Mouse (Mus musculus) neural tube, embryonic 11.5 days (tissue): ENCODE measurements around the gene Ptprg. TPM values are rescaled to one million over a fixed set of nuclear protein-coding genes. Genes with fewer than 3 reads are reported as not detected.
"Not testable (repeated sequence)": the region's sequence is repeated elsewhere in the genome, so short reads cannot be mapped to it uniquely, and the experiment has no call there.

Source experiments
- ATAC-seq: fragments of 200-750 bp; cut with Nextera tagmentation; 2 replicates; pipeline ENCODE4 v1.8.0; 2017; ENCODE audit warnings: moderate number of reproducible peaks, mild to moderate bottlenecking, moderate TSS enrichment, moderate library complexity; ENCODE audit not compliant: insufficient read depth, low FRiP score, low TSS enrichment
- DNase-seq: peaks from one replicate; pipeline ENCODE4 v3.0.0-alpha.2; 2015; ENCODE audit warnings: low spot score
- H3K27ac ChIP-seq: fragments of 300-500 bp; sonication (generic); 2 replicates; pipeline ENCODE4 v1.5.1; 2014; ENCODE audit warnings: low read depth, mild to moderate bottlenecking, low read length
- H3K27me3 ChIP-seq: fragments of 300-500 bp; sonication (generic); 2 replicates; pipeline ENCODE4 v1.6.1; 2014; ENCODE audit warnings: mild to moderate bottlenecking, low read length, mixed read lengths; ENCODE audit not compliant: control insufficient read depth, insufficient read depth
- H3K36me3 ChIP-seq: fragments of 300-500 bp; sonication (generic); 2 replicates; pipeline ENCODE4 v1.6.1; 2014; ENCODE audit warnings: mild to moderate bottlenecking, low read length, moderate library complexity, mixed read lengths; ENCODE audit not compliant: control insufficient read depth, insufficient read depth
- H3K4me1 ChIP-seq: fragments of 300-500 bp; sonication (generic); 2 replicates; pipeline ENCODE4 v1.6.1; 2014; ENCODE audit warnings: low read length, mixed read lengths; ENCODE audit not compliant: control insufficient read depth, insufficient read depth
- H3K4me2 ChIP-seq: fragments of 300-500 bp; sonication (generic); 2 replicates; pipeline ENCODE4 v1.6.1; 2014; ENCODE audit warnings: low read depth, mild to moderate bottlenecking, moderate library complexity
- H3K4me3 ChIP-seq: fragments of 300-500 bp; sonication (generic); 2 replicates; pipeline ENCODE4 v1.5.1; 2014; ENCODE audit warnings: low read depth, low read length
- H3K9ac ChIP-seq: fragments of 300-500 bp; sonication (generic); 2 replicates; pipeline ENCODE4 v1.6.1; 2014; ENCODE audit warnings: mild to moderate bottlenecking, low read length
- H3K9me3 ChIP-seq: fragments of 300-500 bp; sonication (generic); 2 replicates; pipeline ENCODE4 v1.6.1; 2016; ENCODE audit warnings: low read length; ENCODE audit not compliant: control insufficient read depth
- WGBS: fragments of 180-500 bp; shearing (Covaris S2); extraction: QIAGEN DNeasy Blood & Tissue Kit; methylation state at CpG from one replicate; pipeline ENCODE4 v1.1.7; 2014; 5-methylcytosine and 5-hydroxymethylcytosine counted together
- polyA plus RNA-seq: library from polyadenylated mRNA; unstranded; fragments of >200 nt; fragmentation: Nextera tagmentation; extraction: Ambion mirVana; gene quantifications from 2 replicates; pipeline ENCODE4 v1.2.1, GENCODE M21; 2014

The Ptprg gene
- polyA plus RNA-seq, 1 experiment from 2014 or later = 40.8 TPM

GRCm38 (mm10) chr14:12243726-12244125 is 690.4 kb downstream of the Ptprg start:
- DNase-seq (no peak), ATAC-seq (no peak)
- H3K36me3 ChIP-seq = no peaks in the 10 kb centered on the region; the same call in 1 of the 2 replicates
- no peaks in the 10 kb centered on the region for H3K27me3 ChIP-seq
- no peak overlapping the region for H3K9ac ChIP-seq
- H3K4me3 ChIP-seq = no peak overlapping the region
- H3K9me3 ChIP-seq = no peaks in the 10 kb centered on the region
- no peak overlapping the region for H3K27ac ChIP-seq
- no peak overlapping the region for H3K4me2 ChIP-seq
- 79% methylated on average over 4 of the region's 4 CpGs for WGBS
- H3K4me1 ChIP-seq = no peaks in the 10 kb centered on the region

- no peaks in the 10 kb centered on the region for H3K4me1 ChIP-seq
- H3K27ac ChIP-seq = no peak overlapping the region
- no peaks in the 10 kb centered on the region for H3K36me3 ChIP-seq
- H3K9me3 ChIP-seq = no peaks in the 10 kb centered on the region
- no peak overlapping the region for H3K4me2 ChIP-seq
- DNase-seq = no peak
- no peak for ATAC-seq
- no peaks in the 10 kb centered on the region for H3K27me3 ChIP-seq
- 57% methylated on average over 3 of the region's 3 CpGs for WGBS
- H3K4me3 ChIP-seq = no peak overlapping the region
- no peak overlapping the region for H3K9ac ChIP-seq
Measured at GRCm38 (mm10) chr14:12276031-12276430, 722.7 kb downstream of the Ptprg start.

- DNase-seq (no peak), ATAC-seq (0 out of 2 replicates have a peak, but pooled peaks have one; percentile 4)
- Histone ChIP-seq H3K4me2 (peak within 1 kb of the TSS; percentile 84), H3K36me3 (no peaks in the 10 kb centered on the region), H3K9ac (peak within 1 kb of the TSS; percentile 68), H3K27ac (peak within 1 kb of the TSS; percentile 73), H3K27me3 (no peaks in the 10 kb centered on the region), H3K4me3 (peak within 1 kb of the TSS; percentile 55), H3K4me1 (peaks cover 3% of the 10 kb centered on the region; the same call in 1 of the 2 replicates), H3K9me3 (no peaks in the 10 kb centered on the region)
- WGBS = 80% methylated on average over 6 of the region's 6 CpGs
Measured at GRCm38 (mm10) chr14:12283641-12284040, 730.3 kb downstream of the Ptprg start, which contains the start of gene Gm49355. Gm49355 (plus strand) TSS chr14:12283976.

- Histone ChIP-seq H3K9ac (peak within 1 kb of the TSS; percentile 68), H3K36me3 (no peaks in the 10 kb centered on the region), H3K27ac (peak within 1 kb of the TSS; percentile 73), H3K9me3 (no peaks in the 10 kb centered on the region), H3K4me2 (peak within 1 kb of the TSS; percentile 84), H3K27me3 (no peaks in the 10 kb centered on the region), H3K4me3 (peak within 1 kb of the TSS; percentile 55), H3K4me1 (peaks cover 3% of the 10 kb centered on the region; the same call in 1 of the 2 replicates)
- ATAC-seq (peak; percentile 99), DNase-seq (peak; percentile 91)
- 2% methylated on average over 46 of the region's 48 CpGs for WGBS
Measured at GRCm38 (mm10) chr14:12284141-12284912, 731.0 kb downstream of the Ptprg start, which contains the start of gene 3830406C13Rik. 3830406C13Rik (plus strand) TSS chr14:12284173.

GRCm38 (mm10) chr14:12289747-12290146 is 736.4 kb downstream of the Ptprg start:
- H3K4me1 ChIP-seq, H3K4me3 ChIP-seq, H3K9me3 ChIP-seq, H3K27me3 ChIP-seq, H3K27ac ChIP-seq, DNase-seq, H3K4me2 ChIP-seq, ATAC-seq, H3K9ac ChIP-seq, H3K36me3 ChIP-seq: not testable (repeated sequence)

Other genes with a start within 250 kb of the Ptprg start
- 1.9 and 2.0 TPM in 2 replicates for gene Gm3839, start 196.8 kb upstream of the Ptprg start, polyA plus RNA-seq